Mouse (Mus musculus) adrenal gland, postnatal 0 days (tissue): ENCODE data around the gene Insr. TPM values are rescaled to one million over a fixed set of nuclear protein-coding genes. Genes with fewer than 3 reads are reported as not detected.

Experiments used
- microRNA-seq: library from miRNA; unstranded; fragments of <30 nt; microRNA quantifications from one replicate; pipeline ENCODE4, GENCODE M21; 2016; ENCODE audit warnings: borderline replicate concordance; ENCODE audit not compliant: insufficient number of aligned reads
- polyA plus RNA-seq: library from polyadenylated mRNA; unstranded; fragments of >200 nt; fragmentation: Nextera tagmentation; extraction: Ambion mirVana; gene quantifications from 2 replicates; pipeline ENCODE4 v1.2.1, GENCODE M21; 2015

The Insr gene
- polyA plus RNA-seq, result 34.1 and 62.0 TPM in 2 replicates

GRCm38 (mm10) chr8:3278934-3279720 is at the start of gene Insr:
TSS of gene Insr (minus strand) at chr8:3279617.

Small RNA genes lying within 50 kb of the gene (microRNA-seq; reads per million reads assigned to microRNA genes)
- not detected for gene Gm25775

Other genes with a start within 250 kb of the Insr start
- 0.12 TPM in 1 of 2 replicates, not detected in the other for gene A430078G23Rik, start 73.8 kb upstream of the Insr start, polyA plus RNA-seq
- 4.2 and 6.0 TPM in 2 replicates for gene Arhgef18, start 113.4 kb upstream of the Insr start, polyA plus RNA-seq
- 5.8 and 11.0 TPM in 2 replicates for gene Pex11g, start 188.1 kb upstream of the Insr start, polyA plus RNA-seq
- 0.14 TPM in 1 of 2 replicates, not detected in the other for gene Tex45, start 191.2 kb upstream of the Insr start, polyA plus RNA-seq
- gene Zfp358, start 213.5 kb upstream of the Insr start, polyA plus RNA-seq, result 28.0 and 29.2 TPM in 2 replicates
- 42.7 and 55.1 TPM in 2 replicates for gene Mcoln1, start 220.8 kb upstream of the Insr start, polyA plus RNA-seq
- gene Pnpla6, start 235.8 kb upstream of the Insr start, polyA plus RNA-seq, result 18.1 and 21.1 TPM in 2 replicates